Mouse (Mus musculus) intestine, postnatal 0 days (tissue): ENCODE data around the gene Rac2. TPM values are rescaled to one million over a fixed set of nuclear protein-coding genes. Genes with fewer than 3 reads are reported as not detected.

Experiments
- ATAC-seq: fragments of 200-750 bp; cut with Nextera tagmentation; 2 replicates; pipeline ENCODE4 v1.8.0; 2017; ENCODE audit warnings: mild to moderate bottlenecking, moderate TSS enrichment, moderate library complexity
- H3K27ac ChIP-seq: fragments of 300-500 bp; sonication (generic); 2 replicates; pipeline ENCODE4 v1.5.1; 2014; ENCODE audit warnings: mild to moderate bottlenecking, low read depth, low read length, moderate library complexity
- H3K27me3 ChIP-seq: fragments of 300-500 bp; sonication (generic); replicated peaks from 2 replicates; pipeline ENCODE4 v1.6.1; 2014; ENCODE audit warnings: low read length, mixed read lengths; ENCODE audit not compliant: control insufficient read depth, insufficient read depth
- H3K36me3 ChIP-seq: fragments of 300-500 bp; sonication (generic); 2 replicates; pipeline ENCODE4 v1.6.1; 2014; ENCODE audit warnings: mild to moderate bottlenecking, moderate library complexity; ENCODE audit not compliant: control insufficient read depth, insufficient read depth
- H3K4me1 ChIP-seq: fragments of 300-500 bp; sonication (generic); replicated peaks from 2 replicates; pipeline ENCODE4 v1.6.1; 2014; ENCODE audit warnings: antibody characterized with exemption, low read length, mixed read lengths; ENCODE audit not compliant: control insufficient read depth, insufficient read depth
- H3K4me2 ChIP-seq: fragments of 300-500 bp; sonication (generic); replicated peaks from 2 replicates; pipeline ENCODE4 v1.6.1; 2014; ENCODE audit warnings: low read depth, mild to moderate bottlenecking, moderate library complexity
- H3K4me3 ChIP-seq: fragments of 300-500 bp; sonication (generic); 2 replicates; pipeline ENCODE4 v1.5.1; 2014; ENCODE audit warnings: low read depth, low read length
- H3K9ac ChIP-seq: fragments of 300-500 bp; sonication (generic); 2 replicates; pipeline ENCODE4 v1.6.1; 2014; ENCODE audit warnings: mild to moderate bottlenecking, low read depth, low read length
- H3K9me3 ChIP-seq: fragments of 300-500 bp; sonication (generic); 2 replicates; pipeline ENCODE4 v1.6.1; 2016; ENCODE audit warnings: mixed run types; ENCODE audit not compliant: control insufficient read depth
- CTCF ChIP-seq: sonication (generic); IDR thresholded peaks from 2 replicates; pipeline ENCODE4 v1.5.1; 2016; ENCODE audit warnings: low read depth, mild to moderate bottlenecking, control low read depth, antibody characterized with exemption, moderate library complexity
- WGBS: fragments of 180-500 bp; shearing (Covaris S2); extraction: QIAGEN DNeasy Blood & Tissue Kit; methylation state at CpG from one replicate; pipeline ENCODE4 v1.1.7; 2014; 5-methylcytosine and 5-hydroxymethylcytosine counted together
- polyA plus RNA-seq: library from polyadenylated mRNA; unstranded; fragments of >200 nt; fragmentation: Nextera tagmentation; extraction: Ambion mirVana; gene quantifications from 2 replicates; pipeline ENCODE4 v1.2.1, GENCODE M21; 2015

The Rac2 gene
- polyA plus RNA-seq, 1 experiment from 2014 or later: 9.9 TPM

- Histone ChIP-seq H3K9ac (no peak overlapping the region), H3K9me3 (no peaks in the 10 kb centered on the region), H3K27me3 (no peaks in the 10 kb centered on the region), H3K36me3 (no peaks in the 10 kb centered on the region), H3K4me1 (no peaks in the 10 kb centered on the region), H3K4me3 (no peak overlapping the region), H3K27ac (peak overlapping the region; percentile 60; the same call in 1 of the 2 replicates), H3K4me2 (no peak overlapping the region)
- WGBS: 47% methylated on average over 14 of the region's 14 CpGs
- peak; percentile 71 for ATAC-seq
- no peak for TF ChIP-seq CTCF
Measured at GRCm38 (mm10) chr15:78513019-78513418, 59.6 kb downstream of the Rac2 start.

GRCm38 (mm10) chr15:78511951-78512350, 60.6 kb downstream of the Rac2 start:
- Histone ChIP-seq H3K4me2 (no peak overlapping the region), H3K36me3 (no peaks in the 10 kb centered on the region), H3K4me3 (no peak overlapping the region), H3K27ac (no peak overlapping the region), H3K9me3 (no peaks in the 10 kb centered on the region), H3K27me3 (no peaks in the 10 kb centered on the region), H3K9ac (no peak overlapping the region), H3K4me1 (no peaks in the 10 kb centered on the region)
- no peak for ATAC-seq
- no peak for TF ChIP-seq CTCF
- WGBS: 81% methylated on average over 7 of the region's 7 CpGs

- Histone ChIP-seq H3K4me1 (no peaks in the 10 kb centered on the region), H3K27ac (no peak overlapping the region), H3K4me3 (no peak overlapping the region), H3K9me3 (no peaks in the 10 kb centered on the region), H3K27me3 (no peaks in the 10 kb centered on the region), H3K9ac (no peak overlapping the region), H3K4me2 (no peak overlapping the region), H3K36me3 (no peaks in the 10 kb centered on the region)
- TF ChIP-seq CTCF: no peak
- 84% methylated on average over 6 of the region's 6 CpGs for WGBS
- no peak for ATAC-seq
Measured at GRCm38 (mm10) chr15:78510736-78511135, 61.8 kb downstream of the Rac2 start.

- Histone ChIP-seq H3K9ac (no peak overlapping the region), H3K9me3 (no peaks in the 10 kb centered on the region), H3K4me3 (no peak overlapping the region), H3K4me2 (no peak overlapping the region), H3K4me1 (no peaks in the 10 kb centered on the region), H3K27ac (no peak overlapping the region), H3K36me3 (no peaks in the 10 kb centered on the region), H3K27me3 (no peaks in the 10 kb centered on the region)
- no peak for ATAC-seq
- WGBS: 70% methylated on average over 8 of the region's 8 CpGs
- no peak for TF ChIP-seq CTCF
Measured at GRCm38 (mm10) chr15:78510121-78510576, 62.4 kb downstream of the Rac2 start.

DNA sequence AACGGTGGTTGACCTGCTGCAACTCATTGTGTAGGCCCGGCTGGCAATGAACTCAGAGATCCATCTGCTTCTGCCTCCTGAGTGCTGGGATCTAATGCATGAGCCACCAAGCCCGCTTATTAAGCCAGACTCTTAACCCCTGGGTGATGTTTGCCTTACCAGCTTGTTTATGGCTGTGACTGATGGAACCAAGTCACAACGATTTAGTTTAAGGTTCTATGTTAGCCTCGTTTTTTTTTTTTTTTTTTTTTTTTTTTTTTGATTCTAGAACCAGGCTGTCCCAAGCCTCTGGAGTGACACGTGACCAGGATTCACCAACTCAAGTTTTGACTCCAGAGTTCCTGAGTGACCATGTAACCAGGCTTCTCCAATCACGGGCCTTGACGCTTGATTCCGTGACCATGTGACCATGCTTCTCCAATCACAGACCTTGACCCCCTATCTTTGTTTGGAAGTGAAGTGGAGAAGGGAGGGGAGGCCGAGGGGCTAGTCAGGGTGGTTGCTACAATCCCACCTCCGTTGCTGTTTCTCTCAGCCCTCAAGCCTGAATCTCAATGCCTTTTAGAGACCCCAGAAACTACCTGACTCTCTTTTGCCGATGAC, 63.2 kb downstream of the Rac2 start:
- no peaks in the 10 kb centered on the region for H3K4me1 ChIP-seq
- no peak overlapping the region for H3K27ac ChIP-seq
- 59% methylated on average over 12 of the region's 12 CpGs for WGBS
- H3K36me3 ChIP-seq: no peaks in the 10 kb centered on the region
- H3K9ac ChIP-seq: no peak overlapping the region
- ATAC-seq: no peak
- no peaks in the 10 kb centered on the region for H3K27me3 ChIP-seq
- H3K9me3 ChIP-seq: no peaks in the 10 kb centered on the region; the same call in 1 of the 2 replicates
- H3K4me2 ChIP-seq: no peak overlapping the region
- no peak for TF ChIP-seq CTCF
- no peak overlapping the region for H3K4me3 ChIP-seq

Other genes starting within 250 kb of the Rac2 start
- gene Csf2rb, start 247.0 kb downstream of the Rac2 start, polyA plus RNA-seq: 1.3 and 1.6 TPM in 2 replicates
- not detected in 2 replicates for gene Tex33, start 176.9 kb downstream of the Rac2 start, polyA plus RNA-seq
- 36.7 and 48.3 TPM in 2 replicates for gene Tst, start 166.9 kb downstream of the Rac2 start, polyA plus RNA-seq
- gene Mpst, start 166.4 kb downstream of the Rac2 start, polyA plus RNA-seq: 2.8 and 3.2 TPM in 2 replicates
- gene Kctd17, start 144.2 kb downstream of the Rac2 start, polyA plus RNA-seq: 18.6 and 20.1 TPM in 2 replicates
- gene Tmprss6, start 104.1 kb downstream of the Rac2 start, polyA plus RNA-seq: 0.63 and 0.84 TPM in 2 replicates
- 0.58 and 0.63 TPM in 2 replicates for gene Il2rb, start 77.5 kb downstream of the Rac2 start, polyA plus RNA-seq
- 14.3 and 16.0 TPM in 2 replicates for gene C1qtnf6, start 41.4 kb downstream of the Rac2 start, polyA plus RNA-seq
- gene Sstr3, start 28.1 kb downstream of the Rac2 start, polyA plus RNA-seq: 0.05 and 0.10 TPM in 2 replicates
- gene Cyth4, start 24.3 kb upstream of the Rac2 start, polyA plus RNA-seq: 2.5 and 3.1 TPM in 2 replicates
- gene Elfn2, start 146.0 kb upstream of the Rac2 start, polyA plus RNA-seq: 0.10 and 0.17 TPM in 2 replicates
- 7.2 and 7.6 TPM in 2 replicates for gene Mfng, start 200.7 kb upstream of the Rac2 start, polyA plus RNA-seq
- gene Card10, start 230.3 kb upstream of the Rac2 start, polyA plus RNA-seq: 3.2 and 3.9 TPM in 2 replicates